In the genomic region with DNA sequence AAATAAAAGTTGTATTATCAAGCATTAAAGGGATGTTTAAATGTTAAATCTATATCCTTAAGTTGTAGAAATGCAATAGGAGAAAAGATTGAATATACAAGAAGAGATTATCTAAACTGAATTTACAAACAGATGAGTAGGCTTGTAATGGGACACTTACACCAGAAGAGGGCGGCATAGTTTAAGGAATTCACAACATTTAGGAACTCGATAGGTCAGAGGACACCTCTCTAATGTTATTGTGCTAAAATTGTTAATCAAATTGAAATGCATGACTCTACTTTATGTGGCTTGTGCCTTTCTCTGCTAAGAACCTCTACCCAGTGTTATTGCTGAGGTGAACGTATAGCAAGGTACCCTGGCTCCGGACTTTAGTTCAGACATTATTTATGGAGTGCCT, we compare ENCODE assay signal across 8 mouse cellular contexts.
DNase-seq lines count a peak whose midpoint lies in the region; ATAC-seq lines count a peak whose summit lies in the region.

No protein-coding gene starts in this region.

- peak; percentile 64; the same call in 1 of the 2 replicates for ATAC-seq in hindbrain, embryonic 11.5 days (ENCODE audit: low FRiP score)

- H3K4me1 ChIP-seq in hindbrain, embryonic 11.5 days (replicated peaks; ENCODE audit: control insufficient read depth, insufficient read depth, low read length) = no peaks in the 10 kb centered on the region
- H3K4me1 ChIP-seq in hindbrain, embryonic 10.5 days (replicated peaks) = peaks cover 7% of the 10 kb centered on the region; the same call in 1 of the 2 replicates

- H3K4me3 ChIP-seq in hindbrain, embryonic 11.5 days (ENCODE audit: low read depth, low read length) = no peak overlapping the region
- no peak overlapping the region for H3K4me3 ChIP-seq in hindbrain, embryonic 10.5 days

- no peak overlapping the region for H3K9ac ChIP-seq in hindbrain, embryonic 11.5 days (ENCODE audit: low read depth, low read length)

- no peak overlapping the region for H3K27ac ChIP-seq in hindbrain, embryonic 11.5 days (ENCODE audit: low read depth, low read length)
- no peak overlapping the region for H3K27ac ChIP-seq in hindbrain, embryonic 10.5 days

- intact Hi-C loops in gastrocnemius, postnatal 14 days (cut with DNase I; ENCODE audit: low total_unique reads) = loop anchor here (5.0 to 10.0 kb wide), 2 partner anchors 408 to 785 kb away; no protein-coding TSS in a partner anchor

- peak; percentile 75 for DNase-seq in hindbrain, embryonic 11.5 days (ENCODE audit: low spot score)
- DNase-seq in hindbrain, embryonic 10.5 days (ENCODE audit: low spot score) = no peak
- peak; percentile 56 for DNase-seq in R1 (ENCODE audit: low read depth, low spot score)
- DNase-seq in forelimb bud, embryonic 11.5 days (ENCODE audit: low read depth, low spot score) = peak; percentile 32
- peak; percentile 10 for DNase-seq in lung, postnatal 36 days
- DNase-seq in urinary bladder, postnatal 4 days (ENCODE audit: low spot score in 2 of 2) = no peak
- no peak for DNase-seq in gastrocnemius, postnatal 14 days
- no peak for DNase-seq in urinary bladder, adult 18-20 months (ENCODE audit: low spot score in 2 of 2)

- 41% methylated on average over 4 of the region's 4 CpGs for WGBS in hindbrain, embryonic 11.5 days
- 43% methylated on average over 4 of the region's 4 CpGs for WGBS in hindbrain, embryonic 10.5 days

- no peaks in the 10 kb centered on the region for H3K27me3 ChIP-seq in hindbrain, embryonic 11.5 days (ENCODE audit: control insufficient read depth, insufficient read depth, low read length)
- H3K27me3 ChIP-seq in hindbrain, embryonic 10.5 days (ENCODE audit: insufficient read depth, poor library complexity, severe bottlenecking) = no peaks in the 10 kb centered on the region

- H3K36me3 ChIP-seq in hindbrain, embryonic 11.5 days (ENCODE audit: control insufficient read depth, insufficient read depth, low read length) = no peaks in the 10 kb centered on the region
- no peaks in the 10 kb centered on the region for H3K36me3 ChIP-seq in hindbrain, embryonic 10.5 days

- H3K9me3 ChIP-seq in hindbrain, embryonic 11.5 days (ENCODE audit: control insufficient read depth, low read length) = no peaks in the 10 kb centered on the region
- H3K9me3 ChIP-seq in hindbrain, embryonic 10.5 days = no peaks in the 10 kb centered on the region

- H3K4me2 ChIP-seq in hindbrain, embryonic 11.5 days (replicated peaks; ENCODE audit: low read depth, low read length) = no peak overlapping the region

Comparison
In these comparisons a context has a peak if more than half of its experiments do, and no peak if none do; other contexts are left out.
1. DNase-seq: peak in hindbrain, embryonic 11.5 days (single experiment), R1 (single experiment), forelimb bud, embryonic 11.5 days (single experiment) and lung, postnatal 36 days (single experiment); none in hindbrain, embryonic 10.5 days (single experiment), urinary bladder, postnatal 4 days (0 of 2), gastrocnemius, postnatal 14 days (single experiment) and urinary bladder, adult 18-20 months (0 of 2).